Mouse (Mus musculus): ENCODE results near the gene Ebf3. TPM values are rescaled to one million over a fixed set of nuclear protein-coding genes. Genes with fewer than 3 reads are reported as not detected.

Gene Ebf3
- polyA plus RNA-seq, 1 experiment from 2014 or later, result 1.4 TPM

DNA sequence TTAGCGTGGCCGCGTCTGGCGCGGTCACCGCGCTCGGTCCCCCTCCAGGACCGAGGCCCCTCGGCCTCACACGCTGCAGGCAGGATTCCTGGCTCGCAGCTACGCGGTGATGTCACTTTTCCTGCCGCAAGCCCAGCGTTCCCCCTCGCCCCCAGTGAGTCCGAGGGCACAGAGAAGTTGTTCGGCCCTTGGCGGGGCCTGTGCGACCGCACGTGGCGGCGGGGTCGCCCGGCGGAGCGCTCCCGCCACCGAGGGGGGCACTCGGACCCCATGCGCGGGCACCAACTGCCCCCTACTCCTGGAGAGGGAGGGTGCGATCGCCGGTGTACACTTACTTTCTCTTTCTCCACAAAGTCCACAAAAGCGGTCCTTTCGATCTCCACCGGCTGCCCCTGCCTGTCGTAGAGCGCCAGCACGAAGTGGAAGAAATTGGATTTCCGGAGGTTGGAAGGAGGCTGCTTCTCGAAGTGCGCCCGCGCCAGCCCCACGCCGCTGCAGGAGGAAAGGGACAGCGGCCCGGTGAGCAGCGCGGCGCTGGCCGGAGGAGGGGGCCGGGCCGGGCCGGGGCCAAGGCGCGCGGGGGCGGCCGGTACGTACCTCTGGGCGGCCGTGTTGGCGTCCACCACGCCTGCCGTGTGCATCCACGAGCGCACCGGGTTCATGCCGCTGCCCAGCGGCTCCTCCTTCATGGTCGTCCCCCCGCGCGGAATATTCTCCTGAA, 902 bp downstream of the Ebf3 start:
- Histone ChIP-seq H3K27ac (ENCODE audit: low read depth) (no peak overlapping the region), H3K36me3 (ENCODE audit: control insufficient read depth, insufficient read depth, low read length) (no peaks in the 10 kb centered on the region), H3K9me3 (ENCODE audit: control insufficient read depth, low read length) (no peaks in the 10 kb centered on the region), H3K4me1 (replicated peaks; ENCODE audit: control insufficient read depth, insufficient read depth, low read length) (peaks cover 17% of the 10 kb centered on the region), H3K4me3 (ENCODE audit: low read depth, low read length) (peak overlapping the region; percentile 53), H3K27me3 (replicated peaks; ENCODE audit: control insufficient read depth, insufficient read depth, low read length) (peaks cover 100% of the 10 kb centered on the region), H3K4me2 (ENCODE audit: low read length) (peak overlapping the region; percentile 94), H3K9ac (ENCODE audit: low read length) (peak overlapping the region; percentile 40)
- ATAC-seq (replicated peaks; ENCODE audit: low FRiP score, low TSS enrichment, low read depth) (no peak), DNase-seq (ENCODE audit: low spot score) (peak; percentile 84)
- under 1% methylated on average over 77 of the region's 79 CpGs for WGBS

DNA sequence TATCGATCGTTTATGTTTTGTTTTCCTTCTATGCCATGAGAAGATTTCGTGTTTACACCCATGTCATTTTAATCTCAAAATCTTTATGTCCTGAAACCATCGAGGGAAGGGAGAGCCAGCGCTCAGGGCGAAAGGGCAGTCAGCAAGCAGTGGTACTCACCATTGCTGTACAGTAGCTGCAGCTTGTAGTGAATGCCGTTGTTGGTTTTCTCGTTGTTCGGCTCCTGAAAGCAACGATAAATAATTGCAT, 1.4 kb downstream of the Ebf3 start:
- no peak overlapping the region for H3K27ac ChIP-seq (ENCODE audit: low read depth)
- H3K9me3 ChIP-seq (ENCODE audit: control insufficient read depth, low read length), result no peaks in the 10 kb centered on the region
- no peak for DNase-seq (ENCODE audit: low spot score)
- peaks cover 17% of the 10 kb centered on the region for H3K4me1 ChIP-seq (replicated peaks; ENCODE audit: control insufficient read depth, insufficient read depth, low read length)
- WGBS, result under 1% methylated on average over 10 of the region's 10 CpGs
- peak overlapping the region; percentile 40 for H3K9ac ChIP-seq (ENCODE audit: low read length)
- no peaks in the 10 kb centered on the region for H3K36me3 ChIP-seq (ENCODE audit: control insufficient read depth, insufficient read depth, low read length)
- H3K27me3 ChIP-seq (replicated peaks; ENCODE audit: control insufficient read depth, insufficient read depth, low read length), result peaks cover 100% of the 10 kb centered on the region
- H3K4me2 ChIP-seq (ENCODE audit: low read length), result peak overlapping the region; percentile 94
- ATAC-seq (replicated peaks; ENCODE audit: low FRiP score, low TSS enrichment, low read depth), result no peak
- peak overlapping the region; percentile 53 for H3K4me3 ChIP-seq (ENCODE audit: low read depth, low read length)

DNA sequence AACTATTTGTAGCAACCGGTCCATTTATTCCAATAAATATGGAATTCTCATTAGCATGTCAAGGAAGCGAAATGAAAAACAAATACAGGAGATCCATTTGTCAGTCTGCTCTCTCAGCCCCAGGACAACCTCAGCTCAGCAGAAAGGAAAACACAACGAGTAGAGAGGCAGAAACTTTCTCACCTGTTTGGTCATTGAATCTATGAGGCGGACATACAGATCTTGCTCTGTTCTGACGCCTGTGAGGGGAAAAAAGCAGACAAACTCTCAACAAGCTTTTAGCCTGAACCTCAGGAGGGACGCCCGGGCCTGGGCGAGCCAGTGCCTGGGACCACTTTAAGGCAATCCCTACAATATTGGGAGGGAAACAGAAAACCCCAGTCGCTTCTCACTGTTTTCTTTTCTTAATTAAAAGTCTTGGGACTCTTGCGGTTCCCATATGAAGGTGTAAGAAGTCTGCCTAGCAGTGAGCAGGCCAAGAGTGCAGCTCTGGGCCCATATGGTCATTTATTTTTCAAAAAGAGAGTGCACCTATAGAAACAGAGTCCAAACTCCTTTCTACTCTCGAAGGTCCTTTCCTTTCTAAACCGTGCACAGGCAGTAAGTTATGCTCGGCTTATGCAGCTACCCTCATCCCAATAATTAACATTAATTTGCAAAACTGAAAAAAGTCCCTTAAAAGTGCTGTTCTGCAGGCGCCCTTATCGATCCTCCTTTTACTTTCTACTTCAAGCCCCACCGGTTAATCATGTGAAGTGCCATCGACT, 1.9 kb downstream of the Ebf3 start:
- peak; percentile 72 for DNase-seq (ENCODE audit: low spot score)
- 9% methylated on average over 17 of the region's 17 CpGs for WGBS
- no peak for ATAC-seq (replicated peaks; ENCODE audit: low FRiP score, low TSS enrichment, low read depth)
- Histone ChIP-seq H3K27ac (ENCODE audit: low read depth) (no peak overlapping the region), H3K4me2 (ENCODE audit: low read length) (peak overlapping the region; percentile 94), H3K9me3 (ENCODE audit: control insufficient read depth, low read length) (no peaks in the 10 kb centered on the region), H3K36me3 (ENCODE audit: control insufficient read depth, insufficient read depth, low read length) (no peaks in the 10 kb centered on the region), H3K27me3 (replicated peaks; ENCODE audit: control insufficient read depth, insufficient read depth, low read length) (peaks cover 98% of the 10 kb centered on the region), H3K4me1 (replicated peaks; ENCODE audit: control insufficient read depth, insufficient read depth, low read length) (peaks cover 17% of the 10 kb centered on the region), H3K4me3 (ENCODE audit: low read depth, low read length) (peak overlapping the region; percentile 53), H3K9ac (ENCODE audit: low read length) (no peak overlapping the region)

- peak overlapping the region; percentile 27 for H3K4me2 ChIP-seq (ENCODE audit: low read length)
Measured at GRCm38 (mm10) chr7:137311341-137312110, 2.7 kb downstream of the Ebf3 start.

DNA sequence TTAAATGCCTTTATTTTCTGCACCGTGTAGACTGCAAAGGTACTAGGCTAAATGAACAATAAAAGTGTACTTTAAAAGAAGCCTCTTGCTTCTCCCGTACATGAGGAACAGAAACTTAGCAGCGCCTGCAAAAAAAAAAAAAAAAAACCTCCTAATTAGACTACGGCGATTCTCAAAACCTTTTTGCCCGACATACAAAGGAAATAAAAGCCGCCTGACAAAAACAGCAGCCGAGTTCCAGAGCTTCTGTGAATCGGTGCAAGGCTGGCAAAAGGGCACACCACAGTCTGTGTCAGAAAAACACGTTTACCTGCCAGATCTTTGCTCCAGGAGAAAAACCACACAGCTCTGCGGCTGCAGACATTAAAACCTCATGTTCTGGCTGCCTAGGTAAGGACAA, 3.4 kb downstream of the Ebf3 start:
- WGBS, result 13% methylated on average over 11 of the region's 11 CpGs
- no peak overlapping the region for H3K9ac ChIP-seq (ENCODE audit: low read length)
- DNase-seq (ENCODE audit: low spot score) (peak; percentile 72), ATAC-seq (replicated peaks; ENCODE audit: low FRiP score, low TSS enrichment, low read depth) (no peak)
- H3K4me3 ChIP-seq (ENCODE audit: low read depth, low read length), result peak overlapping the region; percentile 53
- H3K9me3 ChIP-seq (ENCODE audit: control insufficient read depth, low read length), result no peaks in the 10 kb centered on the region
- H3K4me2 ChIP-seq (ENCODE audit: low read length), result peak overlapping the region; percentile 47
- no peaks in the 10 kb centered on the region for H3K36me3 ChIP-seq (ENCODE audit: control insufficient read depth, insufficient read depth, low read length)
- peaks cover 98% of the 10 kb centered on the region for H3K27me3 ChIP-seq (replicated peaks; ENCODE audit: control insufficient read depth, insufficient read depth, low read length)
- H3K27ac ChIP-seq (ENCODE audit: low read depth), result no peak overlapping the region
- peaks cover 17% of the 10 kb centered on the region for H3K4me1 ChIP-seq (replicated peaks; ENCODE audit: control insufficient read depth, insufficient read depth, low read length)

More at GRCm38 (mm10) chr7:137311341-137312110, 2.7 kb downstream of the Ebf3 start:
- Histone ChIP-seq H3K27me3 (replicated peaks; ENCODE audit: control insufficient read depth, insufficient read depth, low read length) (peaks cover 98% of the 10 kb centered on the region), H3K9me3 (ENCODE audit: control insufficient read depth, low read length) (no peaks in the 10 kb centered on the region), H3K4me3 (ENCODE audit: low read depth, low read length) (peak overlapping the region; percentile 53), H3K27ac (ENCODE audit: low read depth) (no peak overlapping the region), H3K4me1 (replicated peaks; ENCODE audit: control insufficient read depth, insufficient read depth, low read length) (peaks cover 17% of the 10 kb centered on the region), H3K9ac (ENCODE audit: low read length) (no peak overlapping the region), H3K36me3 (ENCODE audit: control insufficient read depth, insufficient read depth, low read length) (no peaks in the 10 kb centered on the region)
- WGBS, result 9% methylated on average over 8 of the region's 8 CpGs
- DNase-seq (ENCODE audit: low spot score) (no peak), ATAC-seq (replicated peaks; ENCODE audit: low FRiP score, low TSS enrichment, low read depth) (no peak)

DNA sequence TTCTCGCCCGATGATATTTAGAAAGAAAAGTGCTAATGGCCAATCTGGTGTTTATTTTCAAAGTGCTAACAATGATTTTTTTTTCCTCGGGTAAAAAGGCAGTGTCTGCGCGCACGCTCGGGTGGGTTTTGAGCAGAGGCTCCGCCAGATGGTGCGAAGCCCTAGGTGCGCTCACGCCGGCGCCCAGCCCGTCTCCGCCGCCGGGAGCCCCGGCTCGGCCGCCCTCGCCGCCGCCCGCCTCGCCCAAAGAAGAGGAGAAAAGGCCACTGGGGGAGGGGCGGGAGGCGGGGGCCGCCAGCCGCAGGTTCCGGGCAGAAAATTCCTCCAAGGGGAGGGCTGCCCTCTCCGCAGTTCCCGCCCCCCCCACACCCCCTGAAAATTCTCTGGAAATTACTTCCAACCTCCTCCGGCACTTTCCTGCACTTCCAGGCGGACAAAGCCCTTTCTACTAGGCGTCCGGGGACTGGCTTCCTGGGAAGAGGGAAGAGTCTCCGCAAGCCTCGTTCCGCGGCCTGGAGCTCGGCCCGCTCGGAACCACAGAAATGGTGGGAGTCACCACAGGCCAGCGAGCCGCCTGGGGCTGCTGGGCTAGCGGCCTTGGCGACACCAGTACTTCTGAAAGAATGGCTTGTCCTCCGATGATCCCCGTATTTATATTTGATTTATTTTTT, 4.0 kb downstream of the Ebf3 start:
- Histone ChIP-seq H3K9ac (ENCODE audit: low read length) (peak overlapping the region; percentile 8; the same call in 1 of the 2 replicates), H3K4me3 (ENCODE audit: low read depth, low read length) (peak overlapping the region; percentile 23), H3K4me2 (ENCODE audit: low read length) (peak overlapping the region; percentile 47), H3K9me3 (ENCODE audit: control insufficient read depth, low read length) (no peaks in the 10 kb centered on the region), H3K27me3 (replicated peaks; ENCODE audit: control insufficient read depth, insufficient read depth, low read length) (peaks cover 98% of the 10 kb centered on the region), H3K4me1 (replicated peaks; ENCODE audit: control insufficient read depth, insufficient read depth, low read length) (peaks cover 17% of the 10 kb centered on the region), H3K27ac (ENCODE audit: low read depth) (no peak overlapping the region), H3K36me3 (ENCODE audit: control insufficient read depth, insufficient read depth, low read length) (no peaks in the 10 kb centered on the region)
- WGBS, result 1% methylated on average over 47 of the region's 49 CpGs
- DNase-seq (ENCODE audit: low spot score) (peak; percentile 74), ATAC-seq (replicated peaks; ENCODE audit: low FRiP score, low TSS enrichment, low read depth) (no peak)

DNA sequence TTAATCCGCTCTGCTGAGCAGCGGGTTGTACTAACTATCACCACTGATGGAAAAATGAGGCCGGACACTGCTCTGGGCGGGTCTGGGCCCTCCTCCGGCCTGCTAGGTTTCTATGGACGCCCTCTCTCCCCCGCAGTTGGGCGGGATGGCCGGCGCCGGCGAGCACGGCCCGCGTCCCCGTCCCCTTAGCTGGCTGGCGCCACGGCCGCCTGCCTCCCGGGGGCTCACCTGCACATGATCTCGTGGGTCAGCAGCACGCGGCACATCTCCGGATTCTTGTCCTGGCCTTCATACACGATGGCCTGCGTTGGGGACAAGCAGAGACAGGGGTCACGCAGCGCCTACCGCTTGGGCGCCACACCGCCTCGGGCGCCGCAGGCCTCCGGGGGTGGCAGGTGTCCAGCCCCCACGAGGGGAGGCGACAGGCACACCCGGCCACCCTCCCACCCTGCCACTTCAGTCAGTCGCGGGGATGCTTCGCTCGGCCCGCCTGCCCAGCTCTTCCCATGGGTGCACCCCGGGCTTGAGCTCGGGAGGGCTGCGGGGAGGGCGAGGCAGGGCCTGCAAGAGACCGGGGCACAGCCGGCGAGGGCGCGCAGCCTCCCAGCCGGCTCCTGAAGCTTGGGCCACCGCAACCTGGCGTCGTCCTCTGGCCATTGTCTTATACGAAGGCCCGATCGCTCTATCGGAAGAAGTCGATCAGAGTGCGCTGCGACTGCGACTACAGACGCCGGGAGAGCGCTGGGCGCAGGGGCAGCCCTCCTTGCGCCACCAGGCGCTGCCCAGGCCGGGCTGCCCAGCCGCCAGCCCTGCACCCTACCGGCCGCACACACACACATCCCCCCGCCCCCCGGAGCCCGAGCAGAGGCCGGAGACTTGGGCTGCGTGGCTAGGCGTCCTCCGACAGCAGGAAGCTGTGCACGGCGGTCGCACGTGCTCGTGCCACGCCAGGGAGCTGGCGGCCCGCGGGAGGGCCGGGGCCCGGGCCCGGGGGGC, 4.9 kb downstream of the Ebf3 start:
- Histone ChIP-seq H3K27ac (ENCODE audit: low read depth) (no peak overlapping the region), H3K4me3 (ENCODE audit: low read depth, low read length) (peak overlapping the region; percentile 23), H3K4me2 (ENCODE audit: low read length) (peak overlapping the region; percentile 47), H3K9ac (ENCODE audit: low read length) (peak overlapping the region; percentile 8), H3K4me1 (replicated peaks; ENCODE audit: control insufficient read depth, insufficient read depth, low read length) (peaks cover 17% of the 10 kb centered on the region), H3K36me3 (ENCODE audit: control insufficient read depth, insufficient read depth, low read length) (no peaks in the 10 kb centered on the region), H3K9me3 (ENCODE audit: control insufficient read depth, low read length) (no peaks in the 10 kb centered on the region), H3K27me3 (replicated peaks; ENCODE audit: control insufficient read depth, insufficient read depth, low read length) (peaks cover 98% of the 10 kb centered on the region)
- WGBS, result 2% methylated on average over 87 of the region's 93 CpGs
- DNase-seq (ENCODE audit: low spot score), result peak; percentile 74
- ATAC-seq (replicated peaks; ENCODE audit: low FRiP score, low TSS enrichment, low read depth), result no peak

Measured in intestine, embryonic 14.5 days (tissue).